Mouse (Mus musculus) G1E (cell line): ENCODE results near the gene Topors.

Source experiments
- CTCF ChIP-seq: IDR thresholded peaks from 2 replicates; pipeline ENCODE4 v1.5.1; 2012; ENCODE audit warnings: low read depth, low read length, inconsistent platforms, mixed read lengths
- GATA1 ChIP-seq: IDR thresholded peaks from 2 replicates; pipeline ENCODE4 v1.6.1; 2012; ENCODE audit warnings: borderline replicate concordance, low read length, inconsistent platforms, mixed read lengths
- TAL1 ChIP-seq: conservative IDR thresholded peaks from 2 replicates; pipeline ENCODE4 v1.6.1; 2012; ENCODE audit warnings: low read depth, low read length, inconsistent platforms, mixed read lengths

DNA sequence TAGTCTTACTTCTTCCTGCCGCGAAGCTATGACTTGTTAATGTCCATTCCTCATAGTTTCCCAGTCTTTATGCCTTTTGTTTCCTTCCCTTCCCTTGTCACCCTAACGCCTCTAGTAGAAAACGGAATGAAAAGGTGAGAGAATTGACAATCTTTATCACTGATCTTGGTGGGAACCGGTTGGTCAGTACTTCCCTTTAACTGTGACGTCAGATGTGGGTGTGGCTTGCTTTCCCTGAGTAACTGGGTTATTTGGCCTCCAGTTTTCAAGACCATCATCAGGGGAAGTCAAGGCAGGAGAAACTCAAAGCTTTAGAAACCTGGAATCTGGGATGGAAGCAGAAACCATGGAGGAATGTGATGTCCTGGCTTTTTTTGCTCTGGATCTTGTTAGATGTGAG is 27.7 kb downstream of the Topors start:
- TF ChIP-seq GATA1 (no peak), CTCF (no peak), TAL1 (no peak)
